Mouse (Mus musculus): ENCODE data around the gene Hnrnpa1. TPM values are rescaled to one million over a fixed set of nuclear protein-coding genes. Genes with fewer than 3 reads are reported as not detected.
"Not testable (repeated sequence)": the region's sequence is repeated elsewhere in the genome, so short reads cannot be mapped to it uniquely, and the experiment has no call there.

Gene Hnrnpa1
- polyA plus RNA-seq, 1 experiment from 2014 or later: 1,120 TPM

- 0 out of 2 replicates have a peak, but pooled peaks have one; percentile 54 for ATAC-seq (ENCODE audit: low FRiP score, low read depth)
Measured at GRCm38 (mm10) chr15:103257790-103258728, 17.8 kb downstream of the Hnrnpa1 start, which contains the start of gene Nfe2. TSS of gene Nfe2 (minus strand) at chr15:103258403.

DNA sequence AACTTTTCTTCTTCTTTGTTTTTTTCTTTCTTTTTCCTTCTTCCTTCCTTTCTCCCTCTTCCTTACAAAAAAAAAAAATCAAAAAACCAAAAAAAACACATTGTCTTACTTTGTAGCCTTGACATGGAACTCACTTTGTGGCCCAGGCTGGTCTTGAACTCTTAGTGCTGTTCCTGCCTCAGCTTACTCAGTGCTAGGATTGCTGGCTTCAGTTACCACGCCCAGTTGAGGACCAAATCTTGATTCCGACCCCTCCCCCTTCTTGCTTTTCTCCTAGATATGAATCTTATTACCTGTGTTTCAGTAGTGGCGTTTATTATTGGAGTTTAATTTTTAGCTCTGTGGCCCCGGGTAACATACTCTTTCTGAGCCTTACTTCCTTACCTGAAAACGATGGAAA, 18.9 kb downstream of the Hnrnpa1 start:
- Histone ChIP-seq H3K4me1 (peaks cover 28% of the 10 kb centered on the region), H3K27me3 (0 out of 2 replicates have a peak, but pooled peaks cover 9% of the 10 kb centered on the region), H3K36me3 (no peaks in the 10 kb centered on the region), H3K9ac (no peak overlapping the region), H3K9me3 (no peaks in the 10 kb centered on the region), H3K4me3 (no peak overlapping the region), H3K4me2 (replicated peaks) (no peak overlapping the region), H3K27ac (no peak overlapping the region)
- 87% methylated on average over 5 of the region's 5 CpGs for WGBS
- ATAC-seq (ENCODE audit: low FRiP score, low read depth): no peak

More at GRCm38 (mm10) chr15:103257790-103258728, 17.8 kb downstream of the Hnrnpa1 start, which contains the start of gene Nfe2:
- Histone ChIP-seq H3K4me1 (peaks cover 28% of the 10 kb centered on the region), H3K27ac (no peak within 1 kb of the TSS), H3K4me2 (replicated peaks) (peak within 1 kb of the TSS; percentile 47), H3K4me3 (no peak within 1 kb of the TSS), H3K9me3 (no peaks in the 10 kb centered on the region), H3K9ac (peak within 1 kb of the TSS; percentile 25; the same call in 1 of the 2 replicates), H3K27me3 (0 out of 2 replicates have a peak, but pooled peaks cover 9% of the 10 kb centered on the region), H3K36me3 (no peaks in the 10 kb centered on the region)
- WGBS: 13% methylated on average over 15 of the region's 15 CpGs

GRCm38 (mm10) chr15:103259989-103260388, 19.8 kb downstream of the Hnrnpa1 start:
- Histone ChIP-seq H3K27ac (no peak overlapping the region), H3K4me2 (replicated peaks) (no peak overlapping the region), H3K36me3 (no peaks in the 10 kb centered on the region), H3K27me3 (0 out of 2 replicates have a peak, but pooled peaks cover 9% of the 10 kb centered on the region), H3K9me3 (no peaks in the 10 kb centered on the region), H3K9ac (no peak overlapping the region), H3K4me3 (no peak overlapping the region), H3K4me1 (peaks cover 21% of the 10 kb centered on the region)
- ATAC-seq (ENCODE audit: low FRiP score, low read depth): no peak
- WGBS: 46% methylated on average over 1 of the region's 1 CpGs

DNA sequence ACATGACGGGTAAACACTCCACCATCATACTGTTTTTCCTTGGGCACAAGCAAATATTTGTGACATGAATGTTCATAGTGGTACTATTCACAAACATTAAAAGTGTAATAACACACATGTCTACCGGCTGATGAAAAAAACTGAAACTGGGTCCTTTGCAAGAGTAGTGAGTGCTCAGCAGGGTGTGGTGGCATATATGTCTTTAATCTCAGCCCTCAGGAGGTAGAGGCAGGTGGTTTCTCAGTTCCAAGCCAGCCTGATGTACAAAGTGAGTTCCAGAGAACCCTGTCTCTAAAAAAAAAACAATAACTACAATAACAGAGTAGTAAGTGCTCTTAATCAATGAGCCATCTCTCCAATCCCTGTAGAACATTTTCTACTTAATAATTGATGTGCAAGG, 24.6 kb downstream of the Hnrnpa1 start:
- Histone ChIP-seq H3K9me3 (no peaks in the 10 kb centered on the region), H3K9ac (no peak overlapping the region), H3K36me3 (no peaks in the 10 kb centered on the region), H3K4me2 (replicated peaks) (no peak overlapping the region), H3K4me3 (no peak overlapping the region), H3K27me3 (no peaks in the 10 kb centered on the region), H3K4me1 (0 out of 2 replicates have a peak, but pooled peaks cover 5% of the 10 kb centered on the region), H3K27ac (no peak overlapping the region)
- 85% methylated on average over 2 of the region's 2 CpGs for WGBS
- no peak for ATAC-seq (ENCODE audit: low FRiP score, low read depth)

DNA sequence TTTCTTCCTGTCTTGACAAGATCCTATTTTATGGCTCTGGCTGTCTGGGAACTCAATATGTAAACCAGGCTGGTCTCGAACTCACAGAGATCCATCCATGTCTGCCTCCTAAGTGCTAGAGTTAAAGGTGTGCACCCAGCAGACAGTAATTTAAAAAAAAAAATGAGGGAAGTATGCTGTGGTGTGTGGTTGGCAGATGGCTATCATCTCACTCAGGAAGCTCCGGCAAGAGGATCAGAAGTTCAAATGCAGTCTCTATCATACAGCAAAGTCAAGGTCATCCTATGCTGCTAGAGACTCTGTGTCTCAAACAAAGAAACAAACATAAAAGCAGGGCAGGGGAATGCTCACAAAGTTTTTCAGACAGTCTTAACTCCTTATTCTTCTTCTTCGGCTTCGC, 28.7 kb downstream of the Hnrnpa1 start:
- Histone ChIP-seq H3K4me3 (no peak overlapping the region), H3K27me3 (no peaks in the 10 kb centered on the region), H3K36me3 (no peaks in the 10 kb centered on the region), H3K9ac (no peak overlapping the region), H3K27ac (no peak overlapping the region), H3K4me2 (replicated peaks) (no peak overlapping the region), H3K9me3 (no peaks in the 10 kb centered on the region), H3K4me1 (peaks cover 6% of the 10 kb centered on the region)
- 90% methylated on average over 4 of the region's 4 CpGs for WGBS
- ATAC-seq (ENCODE audit: low FRiP score, low read depth): no peak

GRCm38 (mm10) chr15:103272419-103273279, 32.4 kb downstream of the Hnrnpa1 start, which contains the start of gene Copz1:
TSS of gene Copz1 (plus strand) at chr15:103272714.
- peak within 1 kb of the TSS; percentile 33; the same call in 1 of the 2 replicates for H3K27ac ChIP-seq
- H3K27me3 ChIP-seq: no peaks in the 10 kb centered on the region
- H3K4me1 ChIP-seq: peaks cover 23% of the 10 kb centered on the region
- ATAC-seq (ENCODE audit: low FRiP score, low read depth): peak; percentile 99
- peak within 1 kb of the TSS; percentile 81 for H3K4me2 ChIP-seq (replicated peaks)
- peak within 1 kb of the TSS; percentile 88 for H3K4me3 ChIP-seq
- WGBS: under 1% methylated on average over 38 of the region's 38 CpGs
- H3K9ac ChIP-seq: peak within 1 kb of the TSS; percentile 92
- no peaks in the 10 kb centered on the region for H3K36me3 ChIP-seq
- no peaks in the 10 kb centered on the region for H3K9me3 ChIP-seq

DNA sequence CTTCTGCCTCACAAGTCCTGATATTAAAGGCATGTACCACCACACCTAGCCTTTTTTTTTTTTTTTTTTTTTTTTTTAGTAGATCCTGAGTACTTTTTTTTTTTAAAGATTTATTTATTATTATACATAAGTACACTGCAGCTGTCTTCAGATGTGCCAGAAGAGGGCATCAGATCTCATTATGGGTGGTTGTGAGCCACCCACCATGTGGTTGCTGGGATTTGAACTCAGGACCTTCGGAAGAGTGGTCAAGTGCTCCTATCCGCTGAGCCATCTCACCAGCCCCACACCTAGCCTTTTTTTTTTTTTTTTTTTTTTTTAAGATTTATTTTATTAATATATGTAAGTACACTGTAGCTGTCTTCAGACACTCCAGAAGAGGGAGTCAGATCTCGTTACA, 35.7 kb downstream of the Hnrnpa1 start:
- peaks cover 44% of the 10 kb centered on the region for H3K4me1 ChIP-seq
- WGBS: 93% methylated on average over 3 of the region's 3 CpGs
- ATAC-seq (ENCODE audit: low FRiP score, low read depth); H3K9me3 ChIP-seq; H3K4me2 ChIP-seq (replicated peaks); H3K27me3 ChIP-seq; H3K36me3 ChIP-seq; H3K4me3 ChIP-seq; H3K27ac ChIP-seq; H3K9ac ChIP-seq: not testable (repeated sequence)

- ATAC-seq (ENCODE audit: low FRiP score, low read depth): no peak
- no peak overlapping the region for H3K4me3 ChIP-seq
- H3K27ac ChIP-seq: no peak overlapping the region
- peaks cover 46% of the 10 kb centered on the region for H3K4me1 ChIP-seq
- 24% methylated on average over 7 of the region's 7 CpGs for WGBS
- H3K9ac ChIP-seq: peak overlapping the region; percentile 35; the same call in 1 of the 2 replicates
- H3K9me3 ChIP-seq: no peaks in the 10 kb centered on the region
- no peaks in the 10 kb centered on the region for H3K27me3 ChIP-seq
- H3K36me3 ChIP-seq: no peaks in the 10 kb centered on the region
- no peak overlapping the region for H3K4me2 ChIP-seq (replicated peaks)
Measured at GRCm38 (mm10) chr15:103277949-103278348, 37.7 kb downstream of the Hnrnpa1 start.

DNA sequence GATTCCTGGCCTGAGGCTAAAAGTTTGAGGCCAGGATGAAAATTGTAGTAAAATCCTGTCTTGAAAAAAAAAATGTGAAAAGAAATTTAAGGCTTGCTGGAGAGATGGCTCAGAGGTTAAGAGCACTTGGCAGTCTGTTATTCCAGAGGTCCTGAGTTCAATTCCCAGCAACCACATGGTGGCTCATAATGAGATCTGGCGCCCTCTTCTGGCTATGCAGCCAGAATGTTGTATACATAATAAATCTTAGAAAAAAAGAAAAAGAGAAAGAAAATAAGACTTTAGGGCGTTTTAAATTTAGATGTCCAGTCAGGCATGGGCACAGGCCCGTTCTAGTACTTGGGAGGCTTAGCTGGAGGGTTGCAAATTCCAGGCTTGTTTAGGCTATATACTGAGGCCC, 39.5 kb downstream of the Hnrnpa1 start:
- H3K27ac ChIP-seq: no peak overlapping the region
- no peaks in the 10 kb centered on the region for H3K36me3 ChIP-seq
- peaks cover 34% of the 10 kb centered on the region for H3K4me1 ChIP-seq
- 61% methylated on average over 3 of the region's 3 CpGs for WGBS
- no peak overlapping the region for H3K4me2 ChIP-seq (replicated peaks)
- H3K27me3 ChIP-seq: no peaks in the 10 kb centered on the region
- no peak overlapping the region for H3K9ac ChIP-seq
- H3K9me3 ChIP-seq: no peaks in the 10 kb centered on the region
- H3K4me3 ChIP-seq: no peak overlapping the region
- ATAC-seq (ENCODE audit: low FRiP score, low read depth): no peak

GRCm38 (mm10) chr15:103280817-103281464, 40.7 kb downstream of the Hnrnpa1 start:
- Histone ChIP-seq H3K4me1 (peaks cover 46% of the 10 kb centered on the region), H3K9ac (no peak overlapping the region), H3K4me2 (replicated peaks) (no peak overlapping the region), H3K27me3 (no peaks in the 10 kb centered on the region), H3K4me3 (no peak overlapping the region), H3K27ac (no peak overlapping the region), H3K36me3 (no peaks in the 10 kb centered on the region), H3K9me3 (no peaks in the 10 kb centered on the region)
- 53% methylated on average over 3 of the region's 3 CpGs for WGBS
- ATAC-seq (ENCODE audit: low FRiP score, low read depth): no peak

GRCm38 (mm10) chr15:103281465-103282205, 41.4 kb downstream of the Hnrnpa1 start:
- no peak overlapping the region for H3K4me2 ChIP-seq (replicated peaks)
- peaks cover 49% of the 10 kb centered on the region for H3K4me1 ChIP-seq
- peaks cover under 1% of the 10 kb centered on the region; the same call in 1 of the 2 replicates for H3K36me3 ChIP-seq
- 96% methylated on average over 3 of the region's 3 CpGs for WGBS
- H3K9me3 ChIP-seq: no peaks in the 10 kb centered on the region
- no peak for ATAC-seq (ENCODE audit: low FRiP score, low read depth)
- no peak overlapping the region for H3K4me3 ChIP-seq
- no peak overlapping the region for H3K27ac ChIP-seq
- H3K9ac ChIP-seq: no peak overlapping the region
- no peaks in the 10 kb centered on the region for H3K27me3 ChIP-seq

Measured in limb, embryonic 13.5 days (tissue).